Mouse (Mus musculus) megakaryocyte progenitor cell, adult 5-6 weeks (primary cell): ENCODE measurements at regions not wholly inside any gene's neighbourhood (a gene's known extent, or its start where the extent isn't known, plus 50 kb on each side); places are given as distances from the start of the nearest gene placed in this dataset.

Source experiments
- ATAC-seq: replicated peaks from 2 replicates; pipeline ENCODE4 v1.8.0; 2016; ENCODE audit warnings: mild to moderate bottlenecking, moderate TSS enrichment, inconsistent platforms; ENCODE audit not compliant: poor library complexity

DNA sequence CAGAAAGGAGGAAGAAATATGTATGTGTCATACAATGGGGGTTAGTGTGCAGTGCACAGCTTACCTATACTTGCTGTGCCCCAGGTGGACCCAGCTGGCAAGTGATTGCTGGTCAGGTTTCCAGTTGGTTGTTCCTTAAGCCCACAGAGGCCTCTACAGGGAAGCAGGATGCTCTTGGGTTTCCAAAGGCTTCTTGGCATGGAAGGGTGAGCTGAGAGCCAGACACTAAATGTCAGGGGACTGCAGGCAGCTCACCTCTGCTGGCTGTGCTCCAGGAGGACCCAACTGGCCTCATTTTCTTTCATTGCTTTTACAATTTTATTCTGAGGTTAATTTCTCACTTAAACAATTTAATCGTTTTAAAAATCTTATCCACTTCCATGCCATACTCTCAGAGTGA, 108.1 kb downstream of the Gm10184 start:
- no peak for ATAC-seq

DNA sequence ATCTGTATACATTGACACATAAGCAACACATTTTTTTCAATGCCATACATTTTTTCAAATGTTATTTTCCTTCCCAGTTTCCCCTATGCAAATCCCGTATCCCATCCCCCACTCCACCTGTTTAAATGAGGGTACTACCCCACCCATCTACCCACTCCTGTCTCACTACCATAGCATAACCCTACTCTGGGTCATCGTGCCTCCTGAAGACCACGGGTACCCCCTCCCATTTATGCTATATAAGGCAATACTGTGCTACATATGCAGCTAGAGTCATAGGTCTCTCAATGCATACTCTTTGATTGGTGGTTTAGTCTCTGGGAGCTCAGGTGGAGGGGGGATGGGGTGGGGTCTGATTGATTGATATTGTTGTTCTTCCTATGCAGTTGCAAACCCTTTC, 132.7 kb downstream of the Gm10184 start:
- ATAC-seq = no peak

DNA sequence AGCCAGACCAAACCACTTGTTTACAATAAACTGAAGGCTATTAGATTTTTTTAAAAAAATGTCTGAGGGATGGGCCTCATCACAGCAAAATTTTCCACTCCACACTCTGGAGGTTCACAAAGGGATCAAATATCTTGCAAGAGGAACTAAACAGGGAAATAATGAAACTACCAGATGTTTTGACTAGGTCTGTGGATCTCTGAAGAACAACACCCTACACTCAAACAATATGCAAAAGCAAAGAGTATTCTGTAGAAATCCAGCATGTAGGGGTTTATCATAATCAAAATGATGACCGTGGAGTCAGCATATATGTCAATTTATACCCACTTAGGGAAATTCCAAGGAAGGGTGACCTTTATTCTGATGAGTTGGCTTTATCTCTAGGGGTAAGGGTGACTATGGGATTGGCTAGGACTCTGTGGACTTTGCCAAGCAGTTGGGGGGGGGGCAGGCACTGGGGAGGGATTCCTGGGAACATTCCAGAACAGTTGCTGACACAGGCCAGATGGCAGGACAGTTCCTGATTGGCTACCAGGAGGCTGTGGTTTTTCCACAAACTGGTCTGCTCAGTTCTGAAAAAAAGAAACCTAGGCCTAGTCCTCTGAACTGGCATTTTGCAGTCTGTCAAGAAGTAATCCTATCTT, 143.9 kb downstream of the Gm10184 start:
- ATAC-seq = no peak

DNA sequence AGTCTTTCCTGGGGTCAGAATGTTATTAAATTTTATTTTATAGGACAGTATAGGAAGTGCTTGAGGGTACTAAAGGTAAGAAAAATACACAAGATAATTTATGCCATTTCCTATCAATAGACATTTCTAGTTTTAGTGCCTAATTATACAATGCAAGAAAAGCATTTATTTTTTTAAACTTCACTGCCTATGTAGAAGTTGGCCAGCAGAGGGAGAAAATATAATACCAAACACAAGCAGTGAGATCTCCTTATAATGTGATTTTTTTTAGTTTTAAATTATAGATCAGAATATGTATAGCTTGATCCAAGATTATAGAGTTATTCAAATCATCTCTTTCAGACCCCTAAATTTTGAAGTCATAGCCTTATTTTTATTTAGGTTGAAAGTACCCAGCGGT, 172.8 kb downstream of the Gm10184 start:
- no peak for ATAC-seq

DNA sequence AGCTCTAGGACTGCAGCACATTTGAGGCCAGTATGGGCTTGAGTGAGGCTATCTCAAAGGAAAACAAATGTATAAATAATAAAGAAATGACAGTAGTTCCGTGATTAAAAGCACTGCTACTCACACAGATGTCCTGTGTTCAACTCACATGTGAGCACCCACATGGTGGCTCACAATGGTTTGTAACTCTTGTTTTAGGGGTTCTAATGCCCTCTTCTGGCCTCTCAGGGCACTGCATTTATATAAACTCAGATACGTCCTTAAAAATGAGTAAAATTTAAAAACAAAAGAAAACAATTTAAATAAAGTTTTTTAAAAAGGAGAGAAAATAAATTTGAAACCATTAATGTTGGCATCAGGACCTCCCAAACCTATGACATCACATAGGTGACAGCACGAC, 184.7 kb downstream of the Gm10184 start:
- peak; percentile 90 for ATAC-seq

DNA sequence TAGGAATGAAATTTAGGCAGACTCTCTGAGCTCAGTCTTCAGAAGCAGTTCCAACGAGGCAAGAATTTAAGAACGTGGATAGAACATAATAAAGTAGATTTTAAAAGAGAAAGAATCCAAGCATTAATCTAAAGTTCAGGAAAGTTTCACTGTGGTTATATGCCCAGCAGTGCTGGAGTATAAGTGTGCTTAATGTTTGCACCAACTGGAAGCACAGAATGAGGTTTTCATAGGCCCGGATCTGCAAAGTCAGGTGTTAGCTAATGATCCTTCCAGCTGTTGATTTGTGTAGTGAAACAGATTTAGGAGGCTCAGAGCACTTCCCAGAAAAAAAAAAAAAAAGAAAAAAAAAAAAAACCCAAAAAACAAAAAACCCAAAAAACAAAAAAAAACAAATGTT, 228.5 kb downstream of the Gm10184 start:
- ATAC-seq = no peak

DNA sequence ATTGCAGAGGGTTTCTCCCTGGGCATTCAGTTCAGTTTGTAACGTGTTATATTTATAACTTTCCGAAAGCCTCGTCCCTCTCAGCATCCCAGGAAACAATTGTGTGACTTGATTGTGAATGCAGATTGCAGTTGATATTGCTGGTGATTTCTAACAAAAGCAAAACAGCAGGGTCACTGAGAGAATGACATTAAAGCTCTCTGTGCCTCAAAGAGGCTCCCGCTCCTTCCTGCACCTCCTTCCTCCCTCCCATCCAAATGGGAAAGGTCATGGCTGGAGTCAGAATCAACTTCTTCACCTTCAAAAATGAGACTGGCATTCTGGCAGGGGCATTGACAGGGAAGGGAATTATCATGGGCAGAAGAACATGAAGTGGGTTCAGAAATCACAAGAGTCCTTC, 251.9 kb downstream of the Gm10184 start:
- no peak for ATAC-seq

DNA sequence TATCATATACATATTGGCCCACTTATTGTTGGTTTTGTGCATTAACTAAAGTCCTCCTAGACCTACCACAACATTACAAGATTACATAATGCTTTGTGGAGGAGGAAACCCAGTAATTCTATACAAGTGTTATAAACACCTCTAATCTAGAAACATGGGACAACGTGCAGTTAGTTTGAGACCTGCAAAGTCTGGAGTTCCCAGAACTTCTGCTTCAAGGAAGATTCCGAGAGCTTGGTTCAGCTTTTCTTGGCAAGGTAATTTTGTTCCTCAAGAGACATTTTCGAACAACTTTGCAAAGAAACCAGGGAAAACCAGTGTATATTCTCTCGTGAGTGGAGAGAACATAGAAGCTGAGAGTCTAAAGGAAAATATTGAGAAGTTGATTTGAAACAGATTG, 254.0 kb downstream of the Gm10184 start:
- ATAC-seq = no peak

DNA sequence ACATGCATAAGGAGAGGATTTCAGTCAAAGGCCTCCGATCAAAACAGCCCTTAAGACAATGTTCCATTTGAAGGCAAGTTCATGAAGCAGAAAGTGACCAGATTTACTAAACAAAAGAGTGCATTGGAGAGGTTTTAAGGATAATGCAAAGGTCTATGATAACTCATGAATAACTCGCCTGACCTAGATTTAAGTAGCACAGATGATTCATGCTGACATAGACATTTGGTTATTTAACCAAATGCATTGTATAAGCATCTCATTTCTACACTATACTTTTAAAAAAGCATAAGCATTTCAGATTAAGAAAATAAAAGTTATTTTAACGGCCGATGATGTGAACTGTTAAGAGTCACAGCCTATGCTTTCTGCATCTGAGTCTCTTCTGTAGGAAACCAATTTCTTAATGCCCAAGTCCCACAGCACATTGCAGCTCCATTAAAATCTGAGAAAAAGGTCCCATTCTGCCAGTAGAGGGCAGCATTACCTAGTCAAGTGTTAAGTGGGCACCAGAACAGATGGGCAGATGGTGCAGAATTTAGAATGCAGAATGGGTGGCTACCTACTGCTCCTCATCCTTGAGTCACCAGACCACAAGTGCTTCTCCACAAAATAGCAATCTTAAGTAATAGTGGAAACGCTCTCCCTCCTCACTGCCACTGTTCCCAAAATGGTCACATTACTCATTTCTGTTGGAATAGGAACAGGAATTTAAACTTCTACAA, 256.0 kb downstream of the Gm10184 start:
- peak; percentile 90 for ATAC-seq

DNA sequence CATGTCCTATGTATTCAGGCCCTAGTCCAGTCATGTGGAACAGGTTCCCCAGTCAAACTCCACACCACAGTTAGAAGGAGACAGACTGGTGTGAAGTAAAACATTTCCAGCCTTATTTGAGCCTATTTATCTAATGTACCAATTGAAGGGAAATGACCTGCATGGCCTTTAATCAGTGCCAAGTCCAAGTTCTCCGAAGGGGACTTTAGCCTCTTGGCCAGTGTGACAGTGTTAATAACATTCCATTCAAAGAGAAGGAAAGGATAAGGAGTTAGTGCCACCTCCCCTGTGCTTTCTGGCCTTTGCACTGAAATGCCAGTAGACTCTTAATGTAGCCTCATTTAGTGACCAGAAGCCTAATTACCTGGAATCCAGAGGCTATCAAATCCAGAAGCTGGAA, 264.2 kb downstream of the Gm10184 start:
- ATAC-seq = no peak
